Mouse (Mus musculus) liver, embryonic 14.5 days (tissue): ENCODE data around the gene Gng11.

Source experiments
- CTCF ChIP-seq: IDR thresholded peaks from 2 replicates; pipeline ENCODE4 v1.5.1; 2016; ENCODE audit warnings: antibody characterized with exemption, low read depth, control low read depth
- EP300 ChIP-seq: IDR thresholded peaks from 2 replicates; pipeline ENCODE4 v1.6.1; 2016; ENCODE audit warnings: antibody characterized with exemption, low read depth

GRCm38 (mm10) chr6:4000716-4001115 is 3.0 kb upstream of the Gng11 start:
- TF ChIP-seq CTCF (no peak), EP300 (no peak)
